Mouse (Mus musculus) megakaryocyte-erythroid progenitor cell, adult 5-6 weeks (primary cell): ENCODE data around the gene Osgep. TPM values are rescaled to one million over a fixed set of nuclear protein-coding genes. Genes with fewer than 3 reads are reported as not detected.
"Not testable (repeated sequence)": the region's sequence is repeated elsewhere in the genome, so short reads cannot be mapped to it uniquely, and the experiment has no call there.

Source experiments
- ATAC-seq: replicated peaks from 2 replicates; pipeline ENCODE4 v1.8.0; 2016; ENCODE audit warnings: mild to moderate bottlenecking, inconsistent platforms; ENCODE audit not compliant: severe bottlenecking, poor library complexity, low FRiP score, low TSS enrichment
- total RNA-seq, 2 experiments: library from RNA; stranded (forward) in 1 of 2; stranded (reverse) in 1 of 2; fragments of 200-1000, 215-1000 nt in 1 of 2; fragments of >200 nt in 1 of 2; fragmentation: Nextera tagmentation in 1 of 2; gene quantifications; 2 replicates each; pipeline ENCODE4 v1.2.3; 2014 to 2017

The Osgep gene
- total RNA-seq (2014; fragmentation: Nextera tagmentation) (76.3 and 83.3 TPM in 2 replicates), total RNA-seq (2017) (80.5 and 105 TPM in 2 replicates)

- ATAC-seq, result peak; percentile 94
Measured at GRCm38 (mm10) chr14:50924281-50925064, at the start of gene Osgep, which contains the start of gene Apex1. Gene Osgep (minus strand): TSS chr14:50924893. Gene Apex1 (plus strand): TSS chr14:50924968.

GRCm38 (mm10) chr14:50973700-50974099, 49.0 kb upstream of the Osgep start:
- no peak for ATAC-seq

- not testable (repeated sequence) for ATAC-seq
Measured at GRCm38 (mm10) chr14:50973054-50973453, 48.4 kb upstream of the Osgep start.

GRCm38 (mm10) chr14:50970822-50971221, 46.1 kb upstream of the Osgep start:
- no peak for ATAC-seq

GRCm38 (mm10) chr14:50969558-50970544, 45.2 kb upstream of the Osgep start:
- 0 out of 2 replicates have a peak, but pooled peaks have one; percentile 32 for ATAC-seq

- ATAC-seq, result no peak
Measured at GRCm38 (mm10) chr14:50969041-50969440, 44.3 kb upstream of the Osgep start.

GRCm38 (mm10) chr14:50968216-50968980, 43.7 kb upstream of the Osgep start:
- no peak for ATAC-seq

GRCm38 (mm10) chr14:50958289-50958995, 33.7 kb upstream of the Osgep start:
- ATAC-seq, result peak; percentile 39

GRCm38 (mm10) chr14:50957146-50957545, 32.5 kb upstream of the Osgep start:
- ATAC-seq, result not testable (repeated sequence)

- ATAC-seq, result not testable (repeated sequence)
Measured at GRCm38 (mm10) chr14:50956724-50957123, 32.0 kb upstream of the Osgep start.

- ATAC-seq, result peak; percentile 83
Measured at GRCm38 (mm10) chr14:50955942-50956508, 31.3 kb upstream of the Osgep start, which contains the start of gene Pnp2. Gene Pnp2 (plus strand): TSS chr14:50955992.

- no peak for ATAC-seq
Measured at GRCm38 (mm10) chr14:50955487-50955886, 30.8 kb upstream of the Osgep start.

- ATAC-seq, result not testable (repeated sequence)
Measured at GRCm38 (mm10) chr14:50945526-50945925, 20.8 kb upstream of the Osgep start.

GRCm38 (mm10) chr14:50945081-50945480, 20.4 kb upstream of the Osgep start:
- not testable (repeated sequence) for ATAC-seq

- not testable (repeated sequence) for ATAC-seq
Measured at GRCm38 (mm10) chr14:50944668-50945033, 20.0 kb upstream of the Osgep start.

GRCm38 (mm10) chr14:50943932-50944667, 19.4 kb upstream of the Osgep start, which contains the start of gene Gm49342:
Gene Gm49342 (plus strand): TSS chr14:50944517.
- peak; percentile 89 for ATAC-seq

GRCm38 (mm10) chr14:50938940-50939339, 14.2 kb upstream of the Osgep start:
- ATAC-seq, result no peak
